Mouse (Mus musculus) cerebellum, adult 11 months (tissue): ENCODE data around the gene Tshz3.
A peak's percentile ranks its signal among the peaks of the same experiment; 100 is the strongest.

ENCODE experiments used
- DNase-seq: peaks from one replicate; pipeline ENCODE4 v3.0.0; 2022

Tshz3 gene

GRCm38 (mm10) chr7:36697118-36697855 is 631 bp upstream of the Tshz3 start:
- peak; percentile 47 for DNase-seq

GRCm38 (mm10) chr7:36698589-36698946 is 650 bp downstream of the Tshz3 start:
- peak; percentile 27 for DNase-seq

- DNase-seq, result peak; percentile 31
Observed at GRCm38 (mm10) chr7:36699001-36699987, 1.4 kb downstream of the Tshz3 start.

DNA sequence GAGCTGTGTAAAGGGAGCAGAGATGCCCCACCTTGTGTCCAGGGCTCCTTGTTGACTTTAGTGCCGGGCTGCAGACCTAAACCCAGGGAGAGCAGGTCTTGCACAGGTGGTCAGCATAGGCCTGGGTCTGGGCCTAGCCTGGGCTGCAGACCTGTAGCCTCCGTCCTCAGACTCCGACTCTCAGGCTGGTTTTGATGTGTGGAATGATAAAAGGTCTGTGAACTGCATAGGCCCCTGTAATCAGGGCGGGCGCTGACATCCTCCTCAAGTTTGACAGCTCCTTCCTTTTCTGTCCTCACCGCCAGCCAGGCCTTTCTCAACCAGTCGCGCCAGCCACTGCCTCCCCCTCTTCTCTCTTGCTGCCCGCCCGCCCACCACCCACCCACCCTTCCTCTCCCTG is 8.7 kb downstream of the Tshz3 start:
- no peak for DNase-seq

DNA sequence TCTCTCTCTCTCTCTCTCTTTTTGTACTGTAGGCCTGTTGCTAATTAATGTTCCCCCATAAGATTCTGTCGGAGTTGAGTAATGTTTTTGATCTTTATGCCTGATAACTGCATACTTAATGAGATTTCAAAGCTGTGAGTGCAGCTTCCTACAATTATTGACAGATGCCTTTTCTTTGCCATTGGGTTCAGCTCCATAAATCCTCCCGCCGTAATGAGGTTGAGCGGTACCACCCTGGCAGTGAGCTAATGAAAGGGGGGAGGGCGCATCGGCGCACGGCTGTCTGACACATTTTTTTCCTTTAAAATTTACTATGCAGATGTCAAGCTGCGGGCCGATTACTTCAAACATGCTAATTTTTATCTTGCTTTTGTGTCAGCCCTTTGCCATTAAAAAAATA is 9.3 kb downstream of the Tshz3 start:
- no peak for DNase-seq

- DNase-seq, result no peak
Observed at GRCm38 (mm10) chr7:36707681-36708350, 9.9 kb downstream of the Tshz3 start.

- DNase-seq, result no peak
Observed at GRCm38 (mm10) chr7:36708823-36709222, 10.9 kb downstream of the Tshz3 start.

DNA sequence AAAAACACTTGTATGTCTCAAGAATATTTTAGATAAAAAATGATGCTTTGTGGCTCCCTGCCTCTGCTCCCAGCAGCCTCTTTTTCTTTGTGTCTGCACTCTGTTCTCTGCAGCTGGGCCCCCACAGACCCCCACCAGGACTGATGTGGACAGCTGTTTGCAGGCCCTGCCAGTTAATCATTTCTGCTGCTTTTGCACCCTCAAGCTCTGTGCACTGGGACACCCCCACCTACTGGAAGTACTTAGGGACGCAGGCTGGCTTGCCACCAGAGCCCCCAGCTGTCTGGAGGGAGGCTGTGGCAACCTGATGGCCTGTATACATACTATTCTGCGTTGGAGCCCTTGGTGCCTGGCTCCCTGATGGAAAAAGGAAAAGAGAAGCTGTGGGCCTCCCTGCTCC is 11.3 kb downstream of the Tshz3 start:
- no peak for DNase-seq

GRCm38 (mm10) chr7:36709974-36710373 is 12.1 kb downstream of the Tshz3 start:
- no peak for DNase-seq

- no peak for DNase-seq
Observed at GRCm38 (mm10) chr7:36710387-36710786, 12.5 kb downstream of the Tshz3 start.

- no peak for DNase-seq
Observed at GRCm38 (mm10) chr7:36711766-36712165, 13.8 kb downstream of the Tshz3 start.

DNA sequence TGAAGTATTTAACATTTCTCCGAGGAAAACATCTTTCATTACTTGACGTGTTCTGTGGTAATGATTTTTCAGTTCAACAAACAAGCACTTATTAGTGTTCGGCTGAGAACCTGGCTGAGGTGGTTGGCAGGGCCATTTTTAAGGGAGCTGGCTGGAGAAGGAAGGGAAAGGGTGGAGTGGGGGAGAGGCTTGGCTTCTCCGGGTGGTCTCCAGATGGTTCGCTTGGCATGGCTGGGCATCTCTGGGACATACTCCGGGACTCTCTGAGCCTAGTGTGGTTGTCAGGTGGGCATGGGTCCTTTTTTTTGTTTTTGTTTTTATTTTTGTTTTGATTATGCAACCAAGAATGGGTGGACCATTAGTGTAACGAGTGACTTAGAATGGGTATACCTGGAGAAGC is 16.4 kb downstream of the Tshz3 start:
- DNase-seq, result no peak

- DNase-seq, result no peak
Observed at GRCm38 (mm10) chr7:36717192-36717591, 19.3 kb downstream of the Tshz3 start.

GRCm38 (mm10) chr7:36720830-36721229 is 22.9 kb downstream of the Tshz3 start:
- DNase-seq, result no peak

- DNase-seq, result peak; percentile 16
Observed at GRCm38 (mm10) chr7:36736303-36737050, 38.6 kb downstream of the Tshz3 start.

- no peak for DNase-seq
Observed at GRCm38 (mm10) chr7:36751480-36751879, 53.6 kb downstream of the Tshz3 start.

DNA sequence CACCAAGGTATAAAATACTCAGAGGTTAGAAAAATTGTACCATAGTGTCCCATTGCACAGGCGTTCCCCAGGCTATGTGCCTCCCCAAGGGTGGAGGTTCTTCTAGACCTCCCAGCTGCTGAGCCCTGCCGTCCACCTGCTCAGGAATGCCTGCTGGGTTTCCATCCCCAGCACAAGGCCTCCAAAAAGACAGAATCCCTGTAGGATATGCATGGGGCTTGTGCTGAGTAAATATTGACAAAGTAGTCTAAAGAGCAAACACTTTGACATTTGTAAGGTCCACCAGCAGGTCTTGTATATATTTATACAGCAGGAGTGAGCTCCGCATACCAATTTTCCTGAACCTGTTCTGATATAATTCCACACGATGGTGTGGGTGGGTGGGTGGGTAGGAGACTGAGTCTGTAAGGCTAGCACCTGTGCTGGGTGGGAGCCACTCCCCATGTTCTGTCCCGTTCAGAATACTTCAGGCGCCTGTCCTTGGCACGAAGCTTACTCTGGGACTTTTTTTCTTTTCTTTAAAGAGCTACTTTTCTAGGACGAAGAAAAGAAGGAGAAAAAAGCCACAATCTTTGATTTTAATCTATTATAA is 69.7 kb downstream of the Tshz3 start:
- DNase-seq, result no peak

- no peak for DNase-seq
Observed at GRCm38 (mm10) chr7:36773086-36773485, 75.2 kb downstream of the Tshz3 start.

DNA sequence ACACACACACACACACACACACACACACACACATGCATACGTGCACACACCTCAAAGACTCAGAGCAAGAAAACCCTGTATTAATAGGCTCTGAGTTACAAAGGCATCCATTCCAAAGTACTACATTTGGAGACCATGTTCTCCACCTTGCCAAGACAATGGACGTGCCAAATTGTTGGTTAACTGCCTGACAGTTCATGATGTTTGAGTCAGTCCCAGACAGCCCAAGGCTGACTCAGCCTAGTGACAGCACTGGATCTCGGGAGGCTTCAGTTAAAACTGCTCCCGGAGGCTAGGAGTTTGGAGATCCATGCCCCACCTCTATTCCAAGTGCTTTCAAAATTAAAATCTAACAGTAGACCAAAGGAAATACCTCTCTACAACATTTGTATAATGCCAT is 79.0 kb downstream of the Tshz3 start:
- no peak for DNase-seq

DNA sequence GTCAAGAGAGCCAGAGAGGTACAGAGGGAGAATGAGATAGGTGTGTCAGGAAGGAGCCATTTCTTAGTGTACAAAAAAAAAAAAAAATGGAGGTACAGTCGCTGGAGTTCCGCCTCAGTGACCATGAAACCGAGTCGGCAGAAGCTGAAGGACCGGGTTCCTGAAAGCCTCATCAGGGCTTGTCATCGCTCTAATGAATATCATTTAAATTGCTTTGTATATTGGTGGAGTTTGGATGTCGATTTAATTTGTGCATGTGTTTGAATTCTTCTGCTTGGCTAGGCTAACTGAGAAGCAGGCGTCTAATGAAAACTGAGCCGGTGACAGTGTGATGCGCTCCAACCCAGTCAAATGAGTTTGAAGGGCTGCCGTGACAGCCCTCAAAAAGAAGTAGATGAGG is 80.5 kb downstream of the Tshz3 start:
- DNase-seq, result no peak

- no peak for DNase-seq
Observed at GRCm38 (mm10) chr7:36784243-36784773, 86.4 kb downstream of the Tshz3 start.
